Mouse (Mus musculus): ENCODE results near the gene Gm28374. TPM values are rescaled to one million over a fixed set of nuclear protein-coding genes. Genes with fewer than 3 reads are reported as not detected.
"Not testable (repeated sequence)": the region's sequence is repeated elsewhere in the genome, so short reads cannot be mapped to it uniquely, and the experiment has no call there.

The Gm28374 gene
- total RNA-seq, 2 experiments from 2014 or later = not detected

DNA sequence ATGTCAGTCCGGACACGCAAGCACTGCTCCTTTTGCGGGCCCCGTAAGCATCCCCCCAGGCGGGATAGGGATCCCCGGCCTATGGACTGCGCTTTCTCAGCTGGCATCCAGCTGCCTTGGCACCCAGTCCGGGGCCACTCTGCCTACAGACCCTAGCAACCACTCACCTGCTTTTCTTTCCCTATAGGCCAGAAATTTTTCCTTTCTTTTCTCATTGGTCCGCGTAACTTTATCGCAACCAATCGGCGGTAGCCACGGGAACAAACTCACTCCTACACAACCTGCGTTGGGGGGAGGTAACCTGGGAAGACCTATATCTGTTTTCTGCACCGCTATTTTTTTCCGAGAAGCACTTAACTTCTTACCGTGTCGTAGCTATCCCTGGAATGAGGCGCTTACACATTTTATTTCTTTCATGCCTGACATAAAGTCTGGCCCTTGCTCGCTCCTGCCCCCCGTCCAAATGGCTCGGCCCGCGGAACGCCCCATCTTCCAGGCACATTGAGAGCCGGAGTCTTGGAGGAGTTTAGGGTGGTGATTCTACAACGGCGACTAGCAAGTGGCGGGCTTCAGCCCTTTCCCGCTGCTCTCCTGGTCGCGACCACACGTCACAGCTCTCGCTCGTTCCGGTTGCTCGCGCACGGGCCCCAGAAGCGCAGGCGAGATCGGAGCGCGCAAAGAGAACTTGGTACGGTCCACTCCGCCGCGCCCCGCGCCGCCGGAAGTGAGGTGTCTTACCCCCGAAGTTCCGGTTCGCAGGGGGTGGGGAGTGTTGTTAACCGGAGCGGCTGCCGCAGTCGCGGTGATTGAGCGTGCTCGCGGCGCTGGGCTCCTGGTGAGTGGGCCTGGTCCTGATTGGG lies 35.5 kb downstream of the Gm28374 start, which contains the start of gene Syvn1:
Gene Syvn1 (plus strand): TSS at position 283 of the 860 bp plus-strand sequence.
- intact Hi-C loops (cut with DNase I) = loop anchor here (5.0 kb wide), 2 partner anchors 71 to 124 kb away; partner anchors contain the start of genes Cdc42ep2 and Sac3d1
- H3K27ac ChIP-seq = peak within 1 kb of the TSS; percentile 97
- no peak for TF ChIP-seq CTCF (IDR thresholded peaks at IDR 0.05)
- H3K4me3 ChIP-seq = peak within 1 kb of the TSS; percentile 97
- DNase-seq = peak; percentile 93

GRCm38 (mm10) chr19:6045366-6046293 lies 36.4 kb downstream of the Gm28374 start:
- peak overlapping the region; percentile 97 for H3K4me3 ChIP-seq
- DNase-seq = no peak
- intact Hi-C loops (cut with DNase I) = loop anchor here (1.0 to 5.0 kb wide), 3 partner anchors 72 to 123 kb away; partner anchors contain the start of genes Cdc42ep2 and Sac3d1
- peak; percentile 16; the same call in 1 of the 2 replicates for TF ChIP-seq CTCF (IDR thresholded peaks at IDR 0.05)
- H3K27ac ChIP-seq = peak overlapping the region; percentile 97

- H3K4me3 ChIP-seq; DNase-seq; H3K27ac ChIP-seq; intact Hi-C loops (cut with DNase I): not testable (repeated sequence)
- TF ChIP-seq CTCF (IDR thresholded peaks at IDR 0.05) = peak; percentile 51
Observed at GRCm38 (mm10) chr19:6044102-6044501, 38.0 kb downstream of the Gm28374 start.

DNA sequence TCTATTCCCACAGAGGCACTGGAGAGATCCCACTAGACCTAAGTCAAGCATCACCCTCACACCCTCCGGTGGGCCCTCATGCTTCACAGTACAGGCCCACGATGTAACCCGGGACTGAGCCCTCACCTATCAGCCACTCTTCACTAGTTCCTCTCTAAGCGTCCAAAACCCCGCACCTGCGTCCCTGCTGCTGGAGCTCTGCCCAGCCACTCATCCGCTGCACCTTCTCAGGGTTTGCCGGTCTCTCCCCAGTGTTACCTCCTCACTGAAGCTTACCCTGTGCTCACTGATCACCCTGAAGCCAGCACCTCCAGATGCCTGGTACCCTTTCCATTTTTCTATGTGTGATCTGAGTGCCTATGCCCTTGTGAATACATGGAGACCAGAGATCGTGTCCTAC lies 39.8 kb downstream of the Gm28374 start:
- H3K4me3 ChIP-seq = no peak overlapping the region
- intact Hi-C loops (cut with DNase I) = no loop called here
- H3K27ac ChIP-seq = no peak overlapping the region
- no peak for DNase-seq
- no peak for TF ChIP-seq CTCF (IDR thresholded peaks at IDR 0.05)

GRCm38 (mm10) chr19:6040002-6040401 lies 42.1 kb downstream of the Gm28374 start:
- TF ChIP-seq CTCF (IDR thresholded peaks at IDR 0.05) = peak; percentile 29; the same call in 1 of the 2 replicates
- no peak overlapping the region for H3K27ac ChIP-seq
- intact Hi-C loops (cut with DNase I) = no loop called here
- H3K4me3 ChIP-seq = no peak overlapping the region
- DNase-seq = no peak

GRCm38 (mm10) chr19:6038326-6038725 lies 43.7 kb downstream of the Gm28374 start:
- TF ChIP-seq CTCF (IDR thresholded peaks at IDR 0.05) = no peak
- no peak for DNase-seq
- intact Hi-C loops (cut with DNase I) = no loop called here
- H3K4me3 ChIP-seq = no peak overlapping the region
- no peak overlapping the region for H3K27ac ChIP-seq

GRCm38 (mm10) chr19:6037695-6038094 lies 44.4 kb downstream of the Gm28374 start:
- no peak for DNase-seq
- intact Hi-C loops (cut with DNase I) = no loop called here
- Histone ChIP-seq H3K4me3 (no peak overlapping the region), H3K27ac (no peak overlapping the region)
- TF ChIP-seq CTCF (IDR thresholded peaks at IDR 0.05) = no peak

GRCm38 (mm10) chr19:6035966-6036585 lies 46.0 kb downstream of the Gm28374 start:
- no peak overlapping the region for H3K27ac ChIP-seq
- intact Hi-C loops (cut with DNase I) = no loop called here
- no peak for DNase-seq
- TF ChIP-seq CTCF (IDR thresholded peaks at IDR 0.05) = no peak
- H3K4me3 ChIP-seq = no peak overlapping the region

DNA sequence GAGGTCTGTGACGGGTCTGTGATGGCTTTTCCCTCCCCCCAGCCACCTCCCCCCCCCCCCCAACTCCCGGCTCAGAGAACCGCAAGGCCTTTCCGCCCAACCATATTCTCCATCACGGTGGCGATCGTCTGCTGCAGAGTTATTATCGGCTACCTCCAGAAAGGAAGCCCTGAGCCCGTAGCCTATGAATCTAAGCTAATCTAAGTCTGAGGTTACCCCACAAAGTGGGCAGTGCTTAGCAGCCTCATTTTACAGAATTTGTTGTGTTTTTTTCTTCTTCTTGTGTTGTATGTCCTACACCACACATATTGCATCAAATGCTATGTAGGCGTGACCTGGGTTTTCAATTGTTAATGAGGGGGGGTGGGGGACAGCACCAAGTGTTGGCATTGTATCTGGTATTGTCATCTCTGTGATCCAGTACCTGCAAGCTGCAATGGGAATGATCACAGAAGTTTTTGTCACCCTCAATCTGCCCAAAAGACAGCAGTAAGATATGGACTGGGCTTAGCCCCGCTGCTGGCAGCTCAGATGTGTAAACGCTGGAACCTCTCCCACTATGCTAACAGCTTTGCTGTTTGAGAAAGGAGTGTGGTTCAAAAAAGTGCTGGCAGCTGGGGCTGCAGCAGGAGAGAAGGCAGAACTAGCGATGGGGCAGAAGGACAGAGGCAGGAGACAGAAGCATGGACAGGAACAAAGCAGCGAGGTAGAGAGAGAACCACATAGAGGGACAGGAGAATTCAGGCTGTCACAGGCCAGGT lies 51.4 kb downstream of the Gm28374 start:
- DNase-seq = no peak
- no peak for TF ChIP-seq CTCF (IDR thresholded peaks at IDR 0.05)
- intact Hi-C loops (cut with DNase I) = no loop called here
- Histone ChIP-seq H3K27ac (no peak overlapping the region), H3K4me3 (no peak overlapping the region)

GRCm38 (mm10) chr19:6029426-6029825 lies 52.6 kb downstream of the Gm28374 start:
- H3K27ac ChIP-seq = no peak overlapping the region
- TF ChIP-seq CTCF (IDR thresholded peaks at IDR 0.05) = no peak
- DNase-seq = no peak
- no peak overlapping the region for H3K4me3 ChIP-seq
- intact Hi-C loops (cut with DNase I) = no loop called here

GRCm38 (mm10) chr19:6028991-6029390 lies 53.1 kb downstream of the Gm28374 start:
- Histone ChIP-seq H3K27ac (no peak overlapping the region), H3K4me3 (no peak overlapping the region)
- TF ChIP-seq CTCF (IDR thresholded peaks at IDR 0.05) = no peak
- intact Hi-C loops (cut with DNase I) = no loop called here
- DNase-seq = no peak

Small RNA genes lying within 50 kb of the gene (microRNA-seq; reads per million reads assigned to microRNA genes)
- not detected for gene Mir6988

Other genes starting within 250 kb of the Gm28374 start
- 1 to 10 TPM; 3.4 to 4.0 TPM for gene Frmd8, start 207.0 kb downstream of the Gm28374 start, total RNA-seq (2021)
- under 1 TPM; 0.79 to 0.84 TPM for gene Slc25a45, start 204.4 kb downstream of the Gm28374 start, total RNA-seq (2021)
- under 1 TPM; 0.10 to 0.20 TPM for gene Tigd3, start 188.1 kb downstream of the Gm28374 start, total RNA-seq (2021)
- 10 to 100 TPM; 87.8 to 88.4 TPM for gene Dpf2, start 169.2 kb downstream of the Gm28374 start, total RNA-seq (2021)
- gene Cdc42ep2, start 157.4 kb downstream of the Gm28374 start, total RNA-seq (2021) = 10 to 100 TPM in 1 of 2 experiments, 1 to 10 TPM in 1; 8.2 to 14.3 TPM
- gene Pola2, start 118.1 kb downstream of the Gm28374 start, total RNA-seq (2021) = 1 to 10 TPM; 8.9 to 9.2 TPM
- gene Slc22a20, start 96.1 kb downstream of the Gm28374 start, total RNA-seq (2021) = not detected
- gene Capn1, start 66.4 kb downstream of the Gm28374 start, total RNA-seq (2021) = 10 to 100 TPM; 87.0 to 93.7 TPM
- gene Syvn1, start 35.7 kb downstream of the Gm28374 start, total RNA-seq (2021) = 10 to 100 TPM; 17.1 to 20.6 TPM
- 10 to 100 TPM; 24.6 to 30.9 TPM for gene Mrpl49, start 24.5 kb downstream of the Gm28374 start, total RNA-seq (2021)
- gene Fau, start 24.4 kb downstream of the Gm28374 start, total RNA-seq (2021) = 100 to 1,000 TPM; 410 to 473 TPM
- 1 to 10 TPM; 8.3 to 8.5 TPM for gene Znhit2, start 21.1 kb downstream of the Gm28374 start, total RNA-seq (2021)
- gene Tm7sf2, start 13.9 kb downstream of the Gm28374 start, total RNA-seq (2021) = 1 to 10 TPM; 4.6 TPM
- gene Vps51, start 5.0 kb downstream of the Gm28374 start, total RNA-seq (2021) = 10 to 100 TPM; 20.6 to 23.9 TPM
- not detected for gene Tmem262, start 2.2 kb downstream of the Gm28374 start, total RNA-seq (2021)
- gene Zfpl1, start 2.7 kb upstream of the Gm28374 start, total RNA-seq (2021) = 10 to 100 TPM; 11.2 to 13.1 TPM
- gene Cdca5, start 2.7 kb upstream of the Gm28374 start, total RNA-seq (2021) = not detected
- gene AC131692.1, start 12.2 kb upstream of the Gm28374 start, total RNA-seq (2021) = not detected
- gene Naaladl1, start 23.5 kb upstream of the Gm28374 start, total RNA-seq (2021) = not detected
- gene Sac3d1, start 36.4 kb upstream of the Gm28374 start, total RNA-seq (2021) = 1 to 10 TPM; 9.2 to 9.3 TPM
- gene Snx15, start 46.0 kb upstream of the Gm28374 start, total RNA-seq (2021) = 10 to 100 TPM in 1 of 2 experiments, 1 to 10 TPM in 1; 9.0 to 10.0 TPM
- under 1 TPM; 0.23 to 0.75 TPM for gene Batf2, start 58.7 kb upstream of the Gm28374 start, total RNA-seq (2021)
- 10 to 100 TPM; 57.5 to 70.8 TPM for gene Arl2, start 59.3 kb upstream of the Gm28374 start, total RNA-seq (2021)
- gene Majin, start 102.1 kb upstream of the Gm28374 start, total RNA-seq (2021) = not detected
- not detected for gene Gpha2, start 144.1 kb upstream of the Gm28374 start, total RNA-seq (2021)
- gene Ppp2r5b, start 153.6 kb upstream of the Gm28374 start, total RNA-seq (2021) = 10 to 100 TPM; 35.6 to 37.7 TPM
- gene Atg2a, start 159.4 kb upstream of the Gm28374 start, total RNA-seq (2021) = 10 to 100 TPM; 18.4 to 19.0 TPM
- gene Ehd1, start 194.5 kb upstream of the Gm28374 start, total RNA-seq (2021) = 10 to 100 TPM; 28.4 to 32.3 TPM
- 1 to 10 TPM; 6.0 to 6.4 TPM for gene Cdc42bpg, start 224.2 kb upstream of the Gm28374 start, total RNA-seq (2021)